Mouse (Mus musculus) heart, embryonic 14.5 days (tissue): ENCODE results near the gene Ankfy1. TPM values are rescaled to one million over a fixed set of nuclear protein-coding genes. Genes with fewer than 3 reads are reported as not detected.

Experiments used
- ATAC-seq: fragments of 200-750 bp; cut with Nextera tagmentation; 2 replicates; pipeline ENCODE4 v1.8.0; 2017; ENCODE audit warnings: low read depth, moderate TSS enrichment; ENCODE audit not compliant: insufficient number of reproducible peaks, insufficient read depth, low FRiP score
- H3K27ac ChIP-seq, 2 experiments: fragments of 200-500 bp in 1 of 2; fragments of 300-500 bp in 1 of 2; sonication (generic) in 1 of 2; replicated peaks in 1 of 2; 2 replicates each; pipeline ENCODE4 v1.5.1; 2012 to 2014; ENCODE audit warnings: low read depth in 2 of 2, low read length in 2 of 2, control low read depth in 1 of 2, mild to moderate bottlenecking in 1 of 2, mixed read lengths in 1 of 2; ENCODE audit not compliant: control insufficient read depth in 1 of 2, insufficient read depth in 1 of 2
- H3K27me3 ChIP-seq: fragments of 300-500 bp; sonication (generic); 2 replicates; pipeline ENCODE4 v1.6.1; 2014; ENCODE audit warnings: mild to moderate bottlenecking, low read length, control low read depth; ENCODE audit not compliant: control insufficient read depth, insufficient read depth
- H3K36me3 ChIP-seq: fragments of 300-500 bp; sonication (generic); 2 replicates; pipeline ENCODE4 v1.6.1; 2014; ENCODE audit warnings: mild to moderate bottlenecking, control low read depth, low read length, mixed read lengths; ENCODE audit not compliant: control insufficient read depth, insufficient read depth
- H3K4me1 ChIP-seq, 2 experiments: fragments of 200-500 bp in 1 of 2; fragments of 300-500 bp in 1 of 2; sonication (generic) in 1 of 2; 2 replicates each; pipeline ENCODE4 v1.6.1; 2012 to 2014; ENCODE audit warnings: low read length in 2 of 2, control low read depth in 1 of 2, mixed read lengths in 1 of 2; ENCODE audit not compliant: control insufficient read depth in 2 of 2, insufficient read depth in 2 of 2
- H3K4me2 ChIP-seq: fragments of 300-500 bp; sonication (generic); 2 replicates; pipeline ENCODE4 v1.6.1; 2014; ENCODE audit warnings: mild to moderate bottlenecking, low read length
- H3K4me3 ChIP-seq, 2 experiments: fragments of 200-500 bp in 1 of 2; fragments of 300-500 bp in 1 of 2; sonication (generic) in 1 of 2; 2 replicates each; pipeline ENCODE4 v1.5.1; 2012 to 2014; ENCODE audit warnings: low read length in 2 of 2, mild to moderate bottlenecking in 2 of 2, control low read depth in 1 of 2, low read depth in 1 of 2, moderate library complexity in 1 of 2; ENCODE audit not compliant: control insufficient read depth in 1 of 2, insufficient read depth in 1 of 2
- H3K9ac ChIP-seq: fragments of 300-500 bp; sonication (generic); 2 replicates; pipeline ENCODE4 v1.6.1; 2014; ENCODE audit warnings: mild to moderate bottlenecking, low read length
- H3K9me3 ChIP-seq: fragments of 300-500 bp; sonication (generic); 2 replicates; pipeline ENCODE4 v1.6.1; 2016; ENCODE audit warnings: low read length, control low read depth; ENCODE audit not compliant: control insufficient read depth
- WGBS: fragments of 180-500 bp; shearing (Covaris S2); extraction: QIAGEN DNeasy Blood & Tissue Kit; methylation state at CpG from one replicate; pipeline ENCODE4 v1.1.7; 2014; 5-methylcytosine and 5-hydroxymethylcytosine counted together
- polyA plus RNA-seq: library from polyadenylated mRNA; unstranded; fragments of >200 nt; fragmentation: Nextera tagmentation; extraction: Ambion mirVana; gene quantifications from 2 replicates; pipeline ENCODE4 v1.2.1, GENCODE M21; 2014

The Ankfy1 gene
- polyA plus RNA-seq, 1 experiment from 2014 or later = 25.6 TPM

- Histone ChIP-seq H3K9me3 (no peaks in the 10 kb centered on the region), H3K27me3 (no peaks in the 10 kb centered on the region), H3K4me1 (no peaks in the 10 kb centered on the region; a peak in 2 of 4 replicates), H3K27ac (no peak overlapping the region), H3K4me3 (no peak overlapping the region), H3K36me3 (0 out of 2 replicates have a peak, but pooled peaks cover 4% of the 10 kb centered on the region), H3K4me2 (no peak overlapping the region), H3K9ac (no peak overlapping the region)
- no peak for ATAC-seq
Measured at GRCm38 (mm10) chr11:72670634-72671033, 19.2 kb upstream of the Ankfy1 start.

- Histone ChIP-seq H3K4me3 (no peak overlapping the region), H3K27me3 (no peaks in the 10 kb centered on the region), H3K9ac (no peak overlapping the region), H3K36me3 (0 out of 2 replicates have a peak, but pooled peaks cover 4% of the 10 kb centered on the region), H3K4me1 (no peaks in the 10 kb centered on the region; a peak in 2 of 4 replicates), H3K9me3 (no peaks in the 10 kb centered on the region), H3K4me2 (no peak overlapping the region), H3K27ac (no peak overlapping the region)
- ATAC-seq = no peak
- 67% methylated on average over 6 of the region's 6 CpGs for WGBS
Measured at GRCm38 (mm10) chr11:72671294-72671988, 18.4 kb upstream of the Ankfy1 start.

- no peak overlapping the region for H3K4me2 ChIP-seq
- 90% methylated on average over 1 of the region's 1 CpGs for WGBS
- H3K9me3 ChIP-seq = no peaks in the 10 kb centered on the region
- H3K9ac ChIP-seq = no peak overlapping the region
- H3K36me3 ChIP-seq = 0 out of 2 replicates have a peak, but pooled peaks cover 4% of the 10 kb centered on the region
- no peak for ATAC-seq
- H3K27ac ChIP-seq = no peak overlapping the region
- H3K4me1 ChIP-seq = no peaks in the 10 kb centered on the region; a peak in 2 of 4 replicates
- H3K27me3 ChIP-seq = no peaks in the 10 kb centered on the region
- H3K4me3 ChIP-seq = no peak overlapping the region
Measured at GRCm38 (mm10) chr11:72672438-72672837, 17.4 kb upstream of the Ankfy1 start.

DNA sequence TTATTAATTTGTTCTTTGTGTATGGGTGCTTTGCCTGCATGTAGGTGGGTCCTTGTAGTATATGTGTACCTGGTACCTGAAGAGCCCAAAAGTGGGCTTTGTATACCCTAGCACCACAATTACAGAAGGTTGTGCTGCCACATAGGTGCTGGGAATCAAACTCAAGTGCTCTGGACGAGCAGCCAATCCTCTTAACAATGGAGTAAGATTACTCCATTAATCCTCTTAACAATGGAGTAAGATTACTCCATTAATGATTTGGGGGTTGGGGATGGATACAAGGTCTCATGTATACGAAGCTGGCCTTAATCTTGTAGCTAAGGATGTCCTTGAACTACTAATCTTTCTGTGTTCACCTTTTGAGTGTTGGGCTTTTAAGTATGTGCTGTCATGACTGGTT lies 14.5 kb upstream of the Ankfy1 start:
- Histone ChIP-seq H3K36me3 (0 out of 2 replicates have a peak, but pooled peaks cover 15% of the 10 kb centered on the region), H3K4me2 (no peak overlapping the region), H3K27ac (no peak overlapping the region), H3K9me3 (no peaks in the 10 kb centered on the region), H3K4me1 (no peaks in the 10 kb centered on the region; a peak in 2 of 4 replicates), H3K4me3 (no peak overlapping the region), H3K27me3 (no peaks in the 10 kb centered on the region), H3K9ac (no peak overlapping the region)
- 49% methylated on average over 2 of the region's 2 CpGs for WGBS
- no peak for ATAC-seq

DNA sequence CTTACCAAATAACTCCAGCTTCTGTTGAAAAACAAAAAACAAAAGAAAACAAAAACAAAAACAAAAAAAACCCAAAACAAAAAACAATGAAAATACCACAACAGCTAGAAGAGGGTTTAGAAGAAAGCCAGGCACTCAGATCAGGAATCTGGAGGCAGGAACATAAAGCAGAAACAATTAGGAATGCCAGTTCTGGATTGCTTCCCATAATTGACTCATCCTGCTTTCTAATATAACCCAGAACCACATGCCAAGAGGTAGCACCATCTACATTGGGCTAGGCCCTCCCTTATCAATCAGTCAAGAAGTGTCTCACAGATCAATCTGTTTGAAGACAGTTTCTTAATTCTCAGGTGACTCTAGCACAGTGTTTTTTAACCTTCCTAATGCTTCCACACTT lies 9.1 kb upstream of the Ankfy1 start:
- H3K27ac ChIP-seq = no peak overlapping the region
- no peaks in the 10 kb centered on the region for H3K27me3 ChIP-seq
- H3K4me2 ChIP-seq = no peak overlapping the region
- H3K9ac ChIP-seq = no peak overlapping the region
- no peaks in the 10 kb centered on the region for H3K4me1 ChIP-seq
- H3K9me3 ChIP-seq = no peaks in the 10 kb centered on the region
- no peak for ATAC-seq
- H3K4me3 ChIP-seq = no peak overlapping the region
- H3K36me3 ChIP-seq = peaks cover 46% of the 10 kb centered on the region

DNA sequence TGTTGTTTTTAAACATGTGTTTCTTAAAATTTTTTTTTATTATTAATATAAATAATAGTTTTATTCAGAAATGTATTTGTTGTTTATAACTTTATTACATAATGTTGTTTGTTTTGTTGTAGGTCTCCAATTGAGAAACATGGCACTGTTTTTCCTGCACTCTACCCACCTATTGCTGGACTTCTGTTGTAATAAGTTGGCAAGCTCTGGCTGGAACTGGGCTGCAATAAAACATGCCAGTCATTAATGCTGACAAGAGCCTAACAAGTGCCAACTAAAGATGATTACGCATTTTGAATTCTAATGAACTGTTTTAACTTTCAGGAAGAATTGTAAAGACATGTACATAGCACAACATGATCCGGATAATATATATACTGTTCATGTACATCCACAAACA lies 6.4 kb upstream of the Ankfy1 start:
- Histone ChIP-seq H3K27ac (no peak overlapping the region), H3K4me3 (no peak overlapping the region), H3K4me2 (no peak overlapping the region), H3K9ac (no peak overlapping the region), H3K27me3 (no peaks in the 10 kb centered on the region), H3K4me1 (no peaks in the 10 kb centered on the region), H3K9me3 (no peaks in the 10 kb centered on the region), H3K36me3 (peaks cover 48% of the 10 kb centered on the region)
- ATAC-seq = no peak
- WGBS = 94% methylated on average over 2 of the region's 2 CpGs

- Histone ChIP-seq H3K36me3 (peaks cover 26% of the 10 kb centered on the region), H3K9me3 (no peaks in the 10 kb centered on the region), H3K4me1 (peaks cover 3 to 15% of the 10 kb centered on the region in 2 experiments), H3K4me2 (no peak overlapping the region), H3K27ac (no peak overlapping the region), H3K4me3 (no peak overlapping the region), H3K9ac (no peak overlapping the region), H3K27me3 (no peaks in the 10 kb centered on the region)
- ATAC-seq = no peak
Measured at GRCm38 (mm10) chr11:72686697-72687096, 3.1 kb upstream of the Ankfy1 start.

DNA sequence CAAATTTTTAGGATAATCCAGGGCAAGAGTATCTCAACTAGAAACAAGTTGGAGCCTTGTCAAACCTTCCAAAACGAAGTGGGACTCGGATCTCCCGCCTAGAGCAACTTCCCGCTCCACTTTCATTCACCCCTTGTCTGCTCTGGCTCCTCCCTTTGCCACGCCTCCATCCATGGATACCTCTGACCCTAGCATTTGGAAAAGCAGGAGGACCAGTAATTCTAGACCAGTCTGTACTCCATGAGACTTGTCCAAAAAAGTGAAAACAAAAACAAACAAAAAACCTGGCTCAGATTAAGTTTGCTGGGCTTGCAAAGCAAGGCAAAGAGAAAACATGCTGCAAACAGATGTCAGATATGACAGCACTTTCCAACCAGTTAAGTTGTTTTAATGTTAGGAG lies 1.6 kb upstream of the Ankfy1 start:
- peaks cover 3 to 23% of the 10 kb centered on the region in 2 experiments for H3K4me1 ChIP-seq
- H3K36me3 ChIP-seq = peaks cover 19% of the 10 kb centered on the region
- H3K9ac ChIP-seq = no peak overlapping the region
- no peak overlapping the region for H3K27ac ChIP-seq
- no peaks in the 10 kb centered on the region for H3K9me3 ChIP-seq
- H3K4me3 ChIP-seq = no peak overlapping the region
- no peak for ATAC-seq
- no peaks in the 10 kb centered on the region for H3K27me3 ChIP-seq
- H3K4me2 ChIP-seq = no peak overlapping the region
- WGBS = 19% methylated on average over 5 of the region's 5 CpGs
